Mouse (Mus musculus) spleen, adult 12 weeks (tissue): ENCODE measurements at regions not wholly inside any gene's neighbourhood (a gene's known extent, or its start where the extent isn't known, plus 50 kb on each side); places are given as distances from the start of the nearest gene placed in this dataset.

Experiments
- DNase-seq: peaks from one replicate; pipeline ENCODE4 v3.0.0; 2022; ENCODE audit warnings: low spot score

- no peak for DNase-seq
Measured at GRCm38 (mm10) chr12:117430886-117431285, 85.4 kb upstream of the Rapgef5 start.

GRCm38 (mm10) chr12:117432788-117433187, 83.5 kb upstream of the Rapgef5 start:
- DNase-seq: no peak

- DNase-seq: no peak
Measured at GRCm38 (mm10) chr12:117437011-117437410, 79.3 kb upstream of the Rapgef5 start.

DNA sequence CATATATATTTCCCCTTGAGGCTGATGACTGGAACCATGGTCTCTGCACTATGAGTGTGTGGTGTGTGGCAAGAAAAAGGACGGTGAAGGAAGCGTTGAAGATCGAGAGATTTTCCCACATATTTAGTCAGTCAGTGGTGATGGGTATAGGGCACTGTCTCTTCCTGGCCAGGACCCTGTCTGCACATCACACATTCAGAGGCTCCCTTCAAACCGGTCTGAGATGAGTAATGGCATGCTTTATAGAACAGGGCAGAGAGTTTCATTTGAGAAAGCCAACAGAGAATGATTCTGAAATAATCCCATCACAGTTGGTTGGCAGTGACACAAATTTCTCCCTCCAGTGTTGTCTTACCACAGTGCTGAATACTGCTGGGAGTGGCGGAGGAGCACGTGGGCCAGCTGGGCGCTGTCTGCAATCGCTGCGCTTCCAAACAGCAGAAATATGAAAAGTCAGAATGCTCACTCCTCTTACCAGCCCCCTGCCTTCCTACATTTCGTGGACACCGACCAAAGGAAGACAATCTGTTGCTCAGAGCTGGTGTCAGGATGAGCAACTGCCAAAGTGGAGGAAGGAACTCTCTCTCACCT, 77.2 kb upstream of the Rapgef5 start:
- no peak for DNase-seq

GRCm38 (mm10) chr12:117444247-117444989, 71.9 kb upstream of the Rapgef5 start:
- DNase-seq: no peak

DNA sequence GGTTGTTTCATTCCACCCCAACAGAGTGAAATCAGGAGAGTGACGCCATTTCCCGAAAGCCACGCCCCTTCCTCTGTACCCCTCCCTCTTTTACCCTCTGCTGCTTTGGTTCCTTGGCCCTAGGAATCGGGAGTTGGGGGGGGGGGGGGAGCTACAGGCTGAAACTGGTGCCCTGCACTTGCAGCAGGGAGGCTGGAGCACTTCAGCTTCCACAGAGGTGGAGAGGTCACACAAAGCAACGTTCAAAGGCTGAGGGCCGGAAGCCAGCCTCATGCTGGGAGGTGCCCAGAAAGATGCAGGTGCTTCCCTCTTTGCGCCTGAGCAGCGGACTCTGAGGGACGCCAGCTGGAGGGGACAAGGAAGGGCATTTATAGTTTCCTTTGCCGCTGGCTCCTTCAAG, 69.1 kb upstream of the Rapgef5 start:
- DNase-seq: no peak

GRCm38 (mm10) chr12:117447843-117448728, 68.2 kb upstream of the Rapgef5 start:
- no peak for DNase-seq

GRCm38 (mm10) chr12:117449080-117449479, 67.2 kb upstream of the Rapgef5 start:
- no peak for DNase-seq

GRCm38 (mm10) chr12:117450106-117450505, 66.2 kb upstream of the Rapgef5 start:
- DNase-seq: no peak

DNA sequence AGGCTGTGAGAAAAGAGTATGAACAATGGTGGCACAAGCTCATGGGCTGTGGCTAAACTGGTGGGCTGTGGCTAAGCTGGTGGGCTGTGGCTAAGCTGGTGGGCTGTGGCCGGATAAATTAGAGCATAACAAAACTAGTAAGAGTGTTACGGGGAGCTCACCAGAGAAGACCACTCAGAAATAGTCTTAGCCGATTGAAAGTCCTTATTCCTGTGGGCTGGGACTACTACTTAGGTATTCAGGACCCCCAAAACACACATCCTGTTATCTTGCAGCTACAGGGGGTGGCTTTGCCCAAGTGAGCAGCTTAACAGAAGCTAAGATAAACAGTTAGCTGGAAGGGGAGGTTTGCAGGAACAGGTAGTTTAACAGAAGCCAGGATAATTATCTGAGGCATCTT, 65.4 kb upstream of the Rapgef5 start:
- no peak for DNase-seq

DNA sequence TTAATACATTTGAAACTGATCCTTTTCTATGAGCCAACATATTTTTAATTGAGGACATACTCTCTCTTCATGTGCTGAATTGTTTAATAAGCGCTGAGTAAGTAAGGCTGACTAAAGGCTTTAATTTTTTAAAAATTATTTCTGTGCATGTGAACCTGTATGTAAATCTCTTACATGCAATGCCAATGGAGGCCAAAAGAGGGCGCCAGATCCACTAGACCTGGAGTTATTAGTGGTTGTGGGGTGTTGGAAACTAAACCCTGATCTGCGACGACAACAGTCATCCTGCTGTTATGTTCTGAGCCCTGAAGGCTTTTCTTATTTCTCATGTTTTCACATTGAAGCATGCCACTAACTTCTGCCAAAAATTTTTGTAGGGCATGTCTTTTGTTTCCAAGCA, 64.8 kb upstream of the Rapgef5 start:
- DNase-seq: no peak

DNA sequence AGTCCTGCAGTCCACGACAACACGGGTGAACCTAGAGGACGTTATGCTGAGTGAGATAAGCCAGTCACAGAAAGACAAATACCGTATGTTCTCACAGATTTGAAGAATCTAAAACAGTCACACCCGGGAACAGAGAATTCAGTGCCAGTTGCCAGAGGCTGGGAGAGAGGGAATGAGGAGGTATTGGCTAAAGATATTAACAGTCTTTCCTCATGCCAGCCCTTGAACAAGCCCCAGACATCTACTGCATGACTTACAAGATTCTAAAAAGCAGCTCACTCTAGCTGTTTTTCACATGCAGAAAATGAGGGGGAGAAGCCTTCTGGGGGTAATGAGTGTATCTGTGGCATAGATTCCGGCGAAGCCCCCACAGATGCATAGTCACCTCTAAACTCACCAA, 60.5 kb upstream of the Rapgef5 start:
- no peak for DNase-seq

GRCm38 (mm10) chr12:117458132-117459070, 57.9 kb upstream of the Rapgef5 start:
- no peak for DNase-seq

- DNase-seq: no peak
Measured at GRCm38 (mm10) chr12:117459541-117459940, 56.7 kb upstream of the Rapgef5 start.

DNA sequence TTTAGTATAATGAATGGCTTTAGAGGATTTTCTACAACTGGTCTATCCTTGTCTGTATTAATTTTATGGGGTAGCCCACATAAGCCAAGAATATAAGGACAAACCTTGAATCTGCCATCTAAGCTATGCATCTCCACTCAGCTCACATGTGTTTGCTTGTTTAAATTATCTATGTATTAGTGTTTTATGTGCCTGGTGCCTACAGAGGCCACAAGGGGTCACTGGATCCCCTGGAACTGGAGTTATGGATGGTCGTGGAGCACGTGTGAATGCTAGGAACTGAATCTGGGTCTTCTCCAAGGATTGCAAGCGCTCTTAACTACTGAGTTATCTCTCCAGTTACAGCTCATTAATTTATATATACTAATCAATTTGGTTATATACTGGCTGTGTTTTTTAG, 51.1 kb upstream of the Rapgef5 start:
- DNase-seq: no peak

DNA sequence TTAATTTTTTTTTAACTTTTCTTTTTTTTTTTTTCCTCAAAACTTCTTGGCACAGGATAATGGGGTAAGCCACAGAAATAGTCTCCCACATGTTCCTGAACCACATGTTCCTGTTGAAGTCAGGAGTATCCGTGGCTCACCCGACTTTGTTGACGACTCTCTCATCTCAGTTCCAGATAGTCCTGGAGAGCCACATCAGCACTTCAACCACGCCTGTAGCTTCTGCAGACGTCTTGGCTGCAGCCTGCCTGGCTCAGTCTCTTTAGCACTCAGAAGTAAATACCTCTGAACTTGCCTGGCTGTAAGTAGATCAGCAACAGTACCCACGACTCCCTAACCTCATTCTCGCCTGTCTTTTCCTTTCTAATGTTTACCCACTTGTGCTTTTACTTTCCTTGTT, 50.3 kb upstream of the Rapgef5 start:
- DNase-seq: no peak
